In genomic region chr9:61370454-61370888, GRCm38 (mm10) we compare ENCODE assay signal across 7 mouse cellular contexts. TPM values are rescaled to one million over a fixed set of nuclear protein-coding genes. Genes with fewer than 3 reads are reported as not detected.
DNase-seq lines count a peak whose midpoint lies in the region; ATAC-seq lines count a peak whose summit lies in the region.

No protein-coding gene starts in this region.

- no peaks in the 10 kb centered on the region for H3K9me3 ChIP-seq in intestine, embryonic 14.5 days (ENCODE audit: control insufficient read depth, low read length)
- no peaks in the 10 kb centered on the region for H3K9me3 ChIP-seq in midbrain, embryonic 10.5 days (replicated peaks)

- intact Hi-C loops in gastrocnemius, postnatal 14 days (cut with DNase I; ENCODE audit: low total_unique reads), result no loop called here
- intact Hi-C loops in left cerebral cortex, postnatal 14 days (cut with DNase I), result loop anchor here (1.0 to 10.0 kb wide), 6 partner anchors 92 to 462 kb away; no protein-coding TSS in a partner anchor

- peaks cover 49% of the 10 kb centered on the region for H3K4me1 ChIP-seq in intestine, embryonic 14.5 days (replicated peaks; ENCODE audit: control insufficient read depth, insufficient read depth, low read length)
- peaks cover 74% of the 10 kb centered on the region for H3K4me1 ChIP-seq in midbrain, embryonic 10.5 days

- WGBS in intestine, embryonic 14.5 days, result under 1% methylated on average over 25 of the region's 25 CpGs
- under 1% methylated on average over 25 of the region's 25 CpGs for WGBS in midbrain, embryonic 10.5 days

- peak overlapping the region; percentile 97 for H3K4me2 ChIP-seq in intestine, embryonic 14.5 days (ENCODE audit: low read length)

- H3K27me3 ChIP-seq in intestine, embryonic 14.5 days (replicated peaks; ENCODE audit: control insufficient read depth, insufficient read depth, low read length), result peaks cover 7% of the 10 kb centered on the region; the same call in 1 of the 2 replicates
- H3K27me3 ChIP-seq in midbrain, embryonic 10.5 days (ENCODE audit: low read depth, poor library complexity, severe bottlenecking), result peaks cover 29% of the 10 kb centered on the region

- H3K4me3 ChIP-seq in intestine, embryonic 14.5 days (ENCODE audit: low read depth, low read length), result peak overlapping the region; percentile 43
- H3K4me3 ChIP-seq in midbrain, embryonic 10.5 days, result peak overlapping the region; percentile 98

- peak overlapping the region; percentile 88 for H3K27ac ChIP-seq in intestine, embryonic 14.5 days (ENCODE audit: low read depth)
- peak overlapping the region; percentile 99 for H3K27ac ChIP-seq in midbrain, embryonic 10.5 days (replicated peaks)

- peak; percentile 80 for ATAC-seq in intestine, embryonic 14.5 days (replicated peaks; ENCODE audit: low FRiP score, low TSS enrichment, low read depth)

- peak; percentile 99 to 100 for DNase-seq in adrenal gland, adult (ENCODE audit: inconsistent age in 2 of 2, low spot score in 1 of 2)
- peak; percentile 100 for DNase-seq in embryo, embryonic 10.5 days (ENCODE audit: low spot score)
- DNase-seq in gastrocnemius, postnatal 14 days, result peak; percentile 97
- peak; percentile 99 for DNase-seq in intestine, embryonic 14.5 days (ENCODE audit: low spot score)
- peak; percentile 100 for DNase-seq in left cerebral cortex, postnatal 14 days (ENCODE audit: low spot score in 2 of 2)
- peak; percentile 99 for DNase-seq in midbrain, embryonic 10.5 days (ENCODE audit: low spot score)
- DNase-seq in right cerebral cortex, postnatal 4 days, result peak; percentile 100

- H3K9ac ChIP-seq in intestine, embryonic 14.5 days (ENCODE audit: low read length), result peak overlapping the region; percentile 65

- H3K36me3 ChIP-seq in intestine, embryonic 14.5 days (ENCODE audit: control insufficient read depth, insufficient read depth, low read length), result no peaks in the 10 kb centered on the region
- peaks cover 9% of the 10 kb centered on the region for H3K36me3 ChIP-seq in midbrain, embryonic 10.5 days

RNA-seq across cellular contexts. Expression of gene Tle3, which starts 1.7 kb away (rescaled TPM):
- total RNA-seq in gastrocnemius, postnatal 14 days (2021), result 10 to 100 TPM; 12.5 to 14.2 TPM
- 23.3 and 25.0 TPM in 2 replicates for polyA plus RNA-seq in intestine, embryonic 14.5 days (2014; fragmentation: Nextera tagmentation; extraction: Ambion mirVana)
- 10 to 100 TPM; 81.7 to 98.0 TPM for total RNA-seq in left cerebral cortex, postnatal 14 days (2021)
- 48.7 and 55.8 TPM in 2 replicates for polyA plus RNA-seq in midbrain, embryonic 10.5 days (2016; fragmentation: Nextera tagmentation; extraction: Ambion mirVana)

Comparison
In these comparisons a context has a peak if more than half of its experiments do, and no peak if none do; other contexts are left out.
1. Peak in every context shown above with its lines: DNase-seq, ATAC-seq, H3K4me3 ChIP-seq and H3K27ac ChIP-seq.
2. RNA of gene Tle3, which starts 1.7 kb away (total RNA-seq): 81.7 to 98.0 TPM in left cerebral cortex, postnatal 14 days; 12.5 to 14.2 TPM in gastrocnemius, postnatal 14 days; every median in the first group is over 4 times any median in the second.